Mouse (Mus musculus) stomach, embryonic 16.5 days (tissue): ENCODE measurements at regions not wholly inside any gene's neighbourhood (a gene's known extent, or its start where the extent isn't known, plus 50 kb on each side); places are given as distances from the start of the nearest gene placed in this dataset.
"Not testable (repeated sequence)": the region's sequence is repeated elsewhere in the genome, so short reads cannot be mapped to it uniquely, and the experiment has no call there.

ENCODE experiments used
- ATAC-seq: fragments of 200-750 bp; cut with Nextera tagmentation; 2 replicates; pipeline ENCODE4 v1.8.0; 2017; ENCODE audit warnings: moderate number of reproducible peaks, moderate TSS enrichment; ENCODE audit not compliant: insufficient read depth, low FRiP score
- H3K27ac ChIP-seq: fragments of 300-500 bp; sonication (generic); 2 replicates; pipeline ENCODE4 v1.5.1; 2014; ENCODE audit warnings: low read length
- H3K27me3 ChIP-seq: fragments of 300-500 bp; sonication (generic); 2 replicates; pipeline ENCODE4 v1.6.1; 2014; ENCODE audit warnings: low read length, control low read depth, mixed read lengths; ENCODE audit not compliant: control insufficient read depth, insufficient read depth
- H3K36me3 ChIP-seq: fragments of 300-500 bp; sonication (generic); 2 replicates; pipeline ENCODE4 v1.6.1; 2014; ENCODE audit warnings: low read length; ENCODE audit not compliant: control insufficient read depth, insufficient read depth
- H3K4me1 ChIP-seq: fragments of 300-500 bp; sonication (generic); 2 replicates; pipeline ENCODE4 v1.6.1; 2014; ENCODE audit warnings: low read length, control low read depth, mixed read lengths; ENCODE audit not compliant: control insufficient read depth, insufficient read depth
- H3K4me2 ChIP-seq: fragments of 300-500 bp; sonication (generic); 2 replicates; pipeline ENCODE4 v1.6.1; 2014; ENCODE audit warnings: low read depth, low read length, mixed read lengths
- H3K4me3 ChIP-seq: fragments of 300-500 bp; sonication (generic); replicated peaks from 2 replicates; pipeline ENCODE4 v1.5.1; 2014; ENCODE audit warnings: mild to moderate bottlenecking, low read length
- H3K9ac ChIP-seq: fragments of 300-500 bp; sonication (generic); 2 replicates; pipeline ENCODE4 v1.6.1; 2014; ENCODE audit warnings: low read length
- H3K9me3 ChIP-seq: fragments of 300-500 bp; sonication (generic); replicated peaks from 2 replicates; pipeline ENCODE4 v1.6.1; 2016; ENCODE audit warnings: low read length, control low read depth; ENCODE audit not compliant: control insufficient read depth
- WGBS: fragments of 180-500 bp; shearing (Covaris S2); extraction: QIAGEN DNeasy Blood & Tissue Kit; methylation state at CpG from one replicate; pipeline ENCODE4 v1.1.7; 2014; 5-methylcytosine and 5-hydroxymethylcytosine counted together

DNA sequence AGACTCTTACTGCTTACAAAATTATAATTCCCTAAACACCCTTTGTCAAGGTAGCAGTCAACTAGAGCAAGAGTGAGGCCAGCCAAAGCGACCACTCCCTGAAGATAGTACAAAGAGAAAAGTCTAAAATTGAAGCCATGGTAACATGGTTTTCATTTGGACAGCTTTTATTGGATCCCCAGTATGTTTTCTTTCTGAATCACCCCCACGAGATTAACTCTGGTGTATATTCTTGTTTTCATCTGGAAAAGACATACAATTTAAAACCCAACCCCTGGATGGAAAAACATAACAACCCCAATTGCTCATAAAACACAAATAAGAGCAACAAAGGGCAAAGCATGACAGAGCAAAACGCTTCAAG lies 1339.0 kb downstream of the Zfp704 start:
- Histone ChIP-seq H3K4me3 (no peak overlapping the region), H3K4me2 (no peak overlapping the region), H3K9ac (no peak overlapping the region), H3K36me3 (no peaks in the 10 kb centered on the region), H3K27ac (no peak overlapping the region), H3K27me3 (no peaks in the 10 kb centered on the region), H3K9me3 (no peaks in the 10 kb centered on the region), H3K4me1 (no peaks in the 10 kb centered on the region)
- 71% methylated on average over 3 of the region's 3 CpGs for WGBS
- ATAC-seq, result no peak

DNA sequence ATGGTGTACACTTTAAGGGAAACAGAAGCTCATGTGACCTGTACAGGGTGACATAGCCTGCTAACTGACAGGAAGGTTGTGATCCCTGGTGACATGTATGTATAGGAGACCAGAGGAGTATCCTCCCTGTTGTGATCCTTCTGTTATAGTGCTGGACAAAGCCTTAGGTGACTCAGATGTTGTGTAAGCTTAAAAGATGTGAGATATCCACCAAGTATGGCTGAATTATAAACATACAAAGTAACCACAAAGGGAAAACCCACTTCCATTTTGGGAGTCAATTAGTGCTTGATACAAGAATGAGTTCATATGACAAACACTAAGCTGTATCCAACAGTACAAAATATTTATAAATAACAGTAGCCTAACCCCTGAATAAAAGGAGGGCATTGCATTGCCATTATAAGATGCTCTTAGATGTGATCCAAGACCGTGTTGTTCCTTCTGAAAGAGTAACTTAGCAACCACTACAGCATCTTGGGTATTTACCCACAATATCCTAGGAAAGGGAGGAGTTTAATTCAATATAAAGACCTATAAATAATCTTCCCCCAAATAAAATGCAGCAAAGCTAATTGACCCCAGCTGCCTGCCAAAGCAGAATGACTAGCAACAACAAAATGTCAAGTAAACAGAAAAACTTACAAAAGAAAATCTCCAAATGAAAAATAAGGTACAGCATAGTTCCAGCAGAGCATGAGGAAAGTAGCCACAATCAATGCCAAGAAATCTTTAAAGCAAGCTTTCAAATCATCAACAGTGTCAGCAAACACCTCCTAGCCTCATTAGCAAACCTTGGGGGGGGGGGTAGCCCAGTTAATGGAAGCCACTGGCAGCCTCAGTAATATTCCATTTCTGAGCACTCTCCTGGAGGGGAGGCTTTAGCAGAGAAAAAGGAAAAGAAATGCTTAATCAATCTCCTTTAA lies 1339.6 kb downstream of the Zfp704 start:
- Histone ChIP-seq H3K9ac (no peak overlapping the region), H3K36me3 (no peaks in the 10 kb centered on the region), H3K27ac (no peak overlapping the region), H3K9me3 (no peaks in the 10 kb centered on the region), H3K4me1 (no peaks in the 10 kb centered on the region), H3K4me2 (no peak overlapping the region), H3K4me3 (no peak overlapping the region), H3K27me3 (no peaks in the 10 kb centered on the region)
- WGBS, result 64% methylated on average over 1 of the region's 1 CpGs
- ATAC-seq, result no peak

DNA sequence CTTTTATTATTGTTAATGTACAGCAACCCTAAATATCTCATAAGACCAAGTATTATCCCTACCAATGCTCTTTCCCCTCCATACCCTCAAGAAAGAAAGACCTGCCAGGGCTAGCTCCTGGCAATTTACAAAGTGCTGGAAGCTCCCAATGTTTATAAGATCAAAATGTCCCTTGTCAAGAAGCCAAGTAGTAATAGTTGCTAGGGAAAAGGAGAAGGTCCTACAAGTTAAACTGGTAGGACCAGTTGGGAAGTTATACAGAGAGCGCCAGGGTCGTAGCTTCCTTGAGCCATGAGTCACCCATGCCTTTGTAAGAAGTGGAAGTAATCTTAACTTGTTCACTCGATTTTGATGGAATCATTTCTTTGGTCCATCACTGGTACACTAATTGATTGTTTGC lies 1344.1 kb downstream of the Zfp704 start:
- Histone ChIP-seq H3K27me3 (no peaks in the 10 kb centered on the region), H3K9ac (no peak overlapping the region), H3K27ac (no peak overlapping the region; the same call in 1 of the 2 replicates), H3K36me3 (no peaks in the 10 kb centered on the region), H3K4me3 (no peak overlapping the region), H3K4me2 (no peak overlapping the region), H3K4me1 (no peaks in the 10 kb centered on the region), H3K9me3 (no peaks in the 10 kb centered on the region)
- 0 out of 2 replicates have a peak, but pooled peaks have one; percentile 60 for ATAC-seq
- 61% methylated on average over 3 of the region's 3 CpGs for WGBS

DNA sequence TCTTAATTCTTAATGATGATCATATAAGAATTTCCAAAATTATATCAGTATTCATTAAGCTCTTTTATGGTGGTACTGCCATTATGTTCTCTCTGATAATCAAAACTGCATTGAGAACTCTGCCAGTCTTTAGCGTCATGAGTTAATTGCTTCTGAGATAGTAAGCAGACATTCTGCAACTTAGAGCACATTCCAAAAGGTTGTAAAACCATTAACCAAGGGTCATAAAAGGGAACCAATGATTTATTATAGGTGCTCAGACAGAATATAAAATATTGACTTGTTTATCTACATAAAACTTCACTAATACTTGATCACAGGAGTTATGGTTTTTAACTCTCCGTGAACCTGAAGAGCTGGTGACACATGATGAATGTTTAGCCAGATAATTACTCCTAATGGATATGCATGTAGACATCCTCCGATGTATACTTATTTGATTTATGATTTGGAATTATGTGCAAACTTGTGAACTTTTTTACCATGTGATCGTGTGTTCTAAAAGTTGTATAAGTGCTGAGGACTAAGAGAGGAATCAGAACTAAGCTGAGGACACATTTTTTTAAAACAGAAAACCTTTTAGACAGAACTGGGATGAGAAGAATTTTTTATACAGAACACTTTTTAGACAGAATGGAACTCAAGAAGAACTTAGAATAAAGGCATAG lies 1345.4 kb downstream of the Zfp704 start:
- H3K27me3 ChIP-seq, result no peaks in the 10 kb centered on the region
- WGBS, result 27% methylated on average over 4 of the region's 4 CpGs
- ATAC-seq, result no peak
- H3K36me3 ChIP-seq, result no peaks in the 10 kb centered on the region
- H3K27ac ChIP-seq, result no peak overlapping the region
- no peak overlapping the region for H3K4me2 ChIP-seq
- H3K4me1 ChIP-seq, result no peaks in the 10 kb centered on the region
- H3K4me3 ChIP-seq, result no peak overlapping the region
- no peak overlapping the region for H3K9ac ChIP-seq
- no peaks in the 10 kb centered on the region for H3K9me3 ChIP-seq

- H3K9me3 ChIP-seq, result no peaks in the 10 kb centered on the region
- H3K4me2 ChIP-seq, result no peak overlapping the region
- H3K36me3 ChIP-seq, result no peaks in the 10 kb centered on the region
- H3K4me1 ChIP-seq, result no peaks in the 10 kb centered on the region
- no peak overlapping the region for H3K27ac ChIP-seq
- no peak for ATAC-seq
- H3K9ac ChIP-seq, result no peak overlapping the region
- H3K27me3 ChIP-seq, result no peaks in the 10 kb centered on the region
- no peak overlapping the region for H3K4me3 ChIP-seq
Measured at GRCm38 (mm10) chr3:8257293-8257692, 1352.6 kb downstream of the Zfp704 start.

DNA sequence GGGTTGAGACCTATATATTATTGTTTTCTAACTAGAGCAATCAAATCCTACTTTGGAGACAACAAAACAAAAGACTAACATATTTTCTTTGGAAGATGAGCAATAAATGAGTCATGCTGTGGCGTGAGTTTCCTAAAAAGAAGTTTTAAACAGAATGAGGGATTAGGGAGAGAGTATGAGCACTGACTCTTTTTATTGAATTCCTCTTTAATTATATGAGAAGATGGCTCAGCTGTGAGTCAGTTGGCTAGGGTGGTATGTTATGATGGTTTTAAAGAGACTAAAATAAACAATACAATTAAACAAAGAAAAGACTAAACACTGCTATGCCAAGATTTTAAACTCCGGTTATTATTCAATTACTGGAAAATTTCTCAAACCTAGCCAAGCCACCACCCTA lies 1357.6 kb downstream of the Zfp704 start:
- H3K4me2 ChIP-seq, result no peak overlapping the region
- H3K4me3 ChIP-seq, result no peak overlapping the region
- no peaks in the 10 kb centered on the region for H3K27me3 ChIP-seq
- H3K9me3 ChIP-seq, result no peaks in the 10 kb centered on the region
- H3K36me3 ChIP-seq, result no peaks in the 10 kb centered on the region
- 60% methylated on average over 2 of the region's 2 CpGs for WGBS
- H3K9ac ChIP-seq, result no peak overlapping the region
- no peak overlapping the region for H3K27ac ChIP-seq
- no peak for ATAC-seq
- H3K4me1 ChIP-seq, result no peaks in the 10 kb centered on the region

GRCm38 (mm10) chr3:8248911-8249310 lies 1361.0 kb downstream of the Zfp704 start:
- WGBS, result 69% methylated on average over 1 of the region's 1 CpGs
- ATAC-seq, result no peak
- H3K9me3 ChIP-seq, result no peaks in the 10 kb centered on the region

GRCm38 (mm10) chr3:8245822-8246221 lies 1364.1 kb downstream of the Zfp704 start:
- H3K9me3 ChIP-seq, H3K9ac ChIP-seq, H3K36me3 ChIP-seq, H3K27me3 ChIP-seq, H3K27ac ChIP-seq, H3K4me2 ChIP-seq, H3K4me1 ChIP-seq, H3K4me3 ChIP-seq, ATAC-seq: not testable (repeated sequence)
- WGBS, result 30% methylated on average over 1 of the region's 1 CpGs

More at GRCm38 (mm10) chr3:8248911-8249310, 1361.0 kb downstream of the Zfp704 start:
- Histone ChIP-seq H3K4me1 (no peaks in the 10 kb centered on the region), H3K36me3 (no peaks in the 10 kb centered on the region), H3K9ac (no peak overlapping the region), H3K27me3 (no peaks in the 10 kb centered on the region), H3K27ac (no peak overlapping the region), H3K4me2 (no peak overlapping the region), H3K4me3 (no peak overlapping the region)

DNA sequence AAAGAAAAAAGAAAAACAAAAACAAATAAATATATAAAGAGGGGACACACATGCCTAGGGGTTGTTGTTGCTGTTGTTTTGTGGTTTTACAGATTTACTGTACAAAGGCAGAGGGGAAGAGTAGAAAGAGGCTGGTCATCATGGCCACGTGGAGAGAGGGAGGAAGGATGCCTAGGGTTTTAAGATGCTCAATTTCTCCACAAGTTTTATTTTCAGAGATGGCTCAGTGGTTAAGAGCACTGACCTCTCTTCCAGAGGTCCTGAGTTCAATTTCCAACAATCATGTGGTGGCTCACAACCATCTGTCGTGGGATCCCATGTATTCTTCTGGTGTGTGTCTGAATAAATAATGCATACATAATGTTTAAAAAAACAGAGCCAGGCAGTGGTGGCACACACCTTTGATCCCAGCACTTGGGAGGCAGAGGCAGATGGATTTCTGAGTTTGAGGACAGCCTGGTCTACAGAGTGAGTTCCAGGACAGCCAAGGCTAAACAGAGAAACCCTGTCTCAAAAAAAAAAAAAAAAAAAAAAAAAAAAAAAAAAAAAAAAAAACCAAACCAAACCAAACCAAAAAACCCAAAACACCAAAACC lies 1364.6 kb downstream of the Zfp704 start:
- H3K9me3 ChIP-seq, H3K4me1 ChIP-seq, H3K27me3 ChIP-seq, H3K9ac ChIP-seq, H3K4me3 ChIP-seq, H3K4me2 ChIP-seq, H3K27ac ChIP-seq, H3K36me3 ChIP-seq: not testable (repeated sequence)
- 71% methylated on average over 2 of the region's 2 CpGs for WGBS
- peak; percentile 93 for ATAC-seq
